Mouse (Mus musculus) CD4-positive helper T cell, adult 2 months (primary cell): ENCODE measurements around the gene Abcc2.

Experiments used
- DNase-seq: peaks from one replicate; pipeline ENCODE4 v3.0.0-alpha.2; 2012; ENCODE audit warnings: low read depth, missing footprints, low spot score

Abcc2 gene

DNA sequence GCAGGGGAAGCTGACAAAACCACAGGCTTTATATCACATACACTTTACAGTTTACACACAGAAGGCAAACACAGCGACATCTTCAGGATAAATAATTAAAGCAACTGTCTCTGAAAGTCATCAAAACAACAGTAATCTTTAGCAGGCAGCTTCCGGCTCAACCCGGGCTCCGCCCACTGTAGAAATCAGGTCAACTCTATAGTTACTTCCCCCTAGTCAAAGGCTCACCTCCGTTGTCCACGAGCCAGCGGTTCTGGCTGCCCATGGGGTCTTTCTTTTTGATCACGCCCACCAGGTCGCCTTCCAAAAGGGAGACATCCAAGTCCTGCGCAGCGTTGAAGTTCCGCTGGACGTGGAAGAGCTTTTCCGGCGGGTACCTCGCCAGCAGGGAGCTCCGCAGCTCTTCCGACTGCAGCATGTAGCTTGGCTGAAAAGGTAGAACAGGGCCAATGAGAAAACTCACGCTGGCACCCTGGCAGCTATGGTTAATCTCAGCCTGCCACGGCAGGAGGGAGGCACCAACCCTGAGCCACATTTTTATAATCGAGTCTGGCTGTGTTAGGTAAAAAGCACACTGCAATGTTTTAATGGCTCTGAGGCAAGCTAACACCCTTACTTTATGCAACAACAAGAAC is 70.1 kb downstream of the Abcc2 start:
- DNase-seq, result peak; percentile 78

DNA sequence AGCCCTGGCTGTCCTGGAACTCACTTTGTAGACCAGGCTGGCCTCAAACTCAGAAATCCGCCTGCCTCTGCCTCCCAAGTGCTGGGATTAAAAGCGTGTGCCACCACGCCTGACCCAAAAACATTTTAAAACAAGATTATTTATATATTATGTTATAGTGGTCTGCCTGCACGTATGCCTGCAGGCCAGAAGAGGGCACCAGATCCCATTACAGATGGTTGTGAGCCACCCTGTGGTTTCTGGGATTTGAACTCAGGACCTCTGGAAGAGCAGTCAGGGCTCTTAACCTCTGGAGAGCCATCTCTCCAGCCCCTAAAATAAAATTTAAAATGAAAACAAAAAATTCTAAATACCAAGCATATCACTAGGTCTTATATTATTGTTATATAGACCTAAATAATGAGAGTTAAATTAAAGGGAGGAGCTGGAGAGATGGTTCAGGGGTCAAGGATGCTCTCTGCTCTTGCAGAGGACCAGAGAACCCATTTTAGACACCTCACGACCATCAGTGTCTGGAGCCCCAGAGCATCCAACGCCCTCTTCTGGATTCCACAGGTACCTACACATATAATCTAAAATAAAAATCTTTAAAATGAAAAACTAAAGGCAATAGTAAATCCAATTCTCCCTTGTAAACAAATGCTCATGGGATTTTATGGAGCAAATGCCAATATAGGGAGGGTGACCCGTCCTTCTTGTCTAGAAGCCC is 71.0 kb downstream of the Abcc2 start:
- no peak for DNase-seq

DNA sequence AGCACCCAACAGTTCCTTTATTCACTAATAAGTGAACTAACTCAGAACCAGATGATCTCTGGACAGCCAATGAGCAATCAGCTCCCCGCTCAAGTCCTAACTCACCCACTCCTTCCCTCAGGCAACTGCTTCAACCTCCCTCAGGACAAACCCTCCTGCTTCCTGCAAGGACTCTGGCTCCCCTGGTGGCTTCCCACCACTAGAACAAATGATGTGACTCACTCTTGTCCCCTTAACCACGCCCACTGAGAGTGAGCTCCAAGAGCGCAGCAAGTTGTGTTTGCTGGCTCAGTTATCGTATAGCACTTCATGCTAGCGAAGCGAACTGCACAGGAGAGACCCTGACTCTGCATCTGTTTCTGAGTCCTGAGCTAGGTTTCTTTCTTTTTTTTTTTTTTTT is 75.4 kb downstream of the Abcc2 start:
- DNase-seq, result no peak

DNA sequence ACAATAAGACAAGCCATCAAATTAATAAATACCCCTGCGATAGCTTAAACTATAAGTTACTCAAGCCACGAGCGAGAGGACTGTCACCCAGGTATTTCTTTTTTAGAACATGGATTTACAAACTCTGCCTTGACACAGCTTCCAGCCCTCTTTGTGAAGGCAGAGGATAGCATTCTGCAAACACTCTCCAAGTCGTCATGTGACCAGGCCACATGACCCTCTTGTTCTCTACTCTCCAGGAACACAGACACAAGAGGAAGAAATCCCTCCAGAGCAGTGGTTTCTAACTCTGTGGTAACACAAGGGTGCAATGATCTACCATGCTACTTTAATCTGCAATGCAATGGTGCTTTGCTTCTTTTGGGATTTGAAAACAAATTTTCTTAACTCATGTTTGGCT is 88.4 kb downstream of the Abcc2 start:
- DNase-seq, result no peak

DNA sequence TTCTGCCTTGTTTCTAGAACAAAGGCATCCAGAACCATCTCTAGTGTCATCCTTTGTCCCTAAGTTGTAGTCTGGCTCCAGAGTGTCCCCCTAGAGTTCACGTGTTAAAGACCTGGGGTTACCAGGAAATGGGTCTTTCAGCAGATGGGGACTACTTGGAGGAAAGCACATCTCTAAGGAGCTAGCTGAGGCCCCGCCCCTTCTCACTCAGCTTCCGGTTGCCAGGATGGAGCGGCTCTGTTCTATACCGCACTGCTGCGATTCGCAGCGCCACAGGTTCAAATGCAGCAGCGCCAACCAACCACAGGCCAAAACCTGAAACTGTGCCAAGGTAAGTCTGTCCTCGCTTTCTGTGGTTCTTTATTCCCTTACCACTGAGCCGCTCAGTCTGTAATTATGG is 92.4 kb downstream of the Abcc2 start:
- DNase-seq, result no peak

DNA sequence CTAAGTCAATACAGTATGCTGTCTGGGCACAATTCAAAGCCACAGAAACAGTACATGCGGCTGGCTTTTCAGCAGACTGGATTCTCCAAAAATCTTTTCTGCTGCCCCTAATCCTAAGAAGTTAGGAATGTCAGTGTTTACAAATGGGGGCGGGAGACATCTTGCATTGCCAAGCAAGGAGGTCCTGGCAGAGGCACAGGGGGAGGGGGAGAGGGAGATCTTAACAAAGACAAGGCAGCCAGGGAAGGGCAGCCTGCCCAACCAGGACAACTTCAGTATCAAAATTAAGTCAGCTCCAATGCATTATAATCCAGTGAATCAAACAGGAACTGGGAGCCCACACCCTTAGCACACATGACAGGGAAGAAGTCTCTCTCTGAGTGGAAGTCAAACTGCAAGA is 94.0 kb downstream of the Abcc2 start:
- no peak for DNase-seq

DNA sequence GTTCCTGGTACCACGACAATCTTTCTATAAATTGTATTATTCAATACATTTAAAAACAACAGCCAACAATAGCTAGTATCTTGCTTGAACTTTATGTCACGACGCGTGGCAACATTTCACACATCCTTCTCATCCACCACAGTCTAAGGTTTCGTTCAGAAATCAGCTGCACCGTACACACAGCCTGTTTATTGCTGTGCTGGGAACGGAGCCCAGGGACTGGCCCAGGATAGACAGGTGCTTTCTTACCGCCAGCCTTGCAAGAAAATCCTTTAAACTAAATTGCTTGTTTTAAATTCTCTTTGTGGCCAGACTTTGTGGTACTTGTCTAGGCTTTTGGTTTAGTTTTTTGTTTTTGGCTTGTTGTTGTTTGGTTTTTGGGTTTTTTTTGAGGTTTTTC is 95.4 kb downstream of the Abcc2 start:
- DNase-seq, result no peak

DNA sequence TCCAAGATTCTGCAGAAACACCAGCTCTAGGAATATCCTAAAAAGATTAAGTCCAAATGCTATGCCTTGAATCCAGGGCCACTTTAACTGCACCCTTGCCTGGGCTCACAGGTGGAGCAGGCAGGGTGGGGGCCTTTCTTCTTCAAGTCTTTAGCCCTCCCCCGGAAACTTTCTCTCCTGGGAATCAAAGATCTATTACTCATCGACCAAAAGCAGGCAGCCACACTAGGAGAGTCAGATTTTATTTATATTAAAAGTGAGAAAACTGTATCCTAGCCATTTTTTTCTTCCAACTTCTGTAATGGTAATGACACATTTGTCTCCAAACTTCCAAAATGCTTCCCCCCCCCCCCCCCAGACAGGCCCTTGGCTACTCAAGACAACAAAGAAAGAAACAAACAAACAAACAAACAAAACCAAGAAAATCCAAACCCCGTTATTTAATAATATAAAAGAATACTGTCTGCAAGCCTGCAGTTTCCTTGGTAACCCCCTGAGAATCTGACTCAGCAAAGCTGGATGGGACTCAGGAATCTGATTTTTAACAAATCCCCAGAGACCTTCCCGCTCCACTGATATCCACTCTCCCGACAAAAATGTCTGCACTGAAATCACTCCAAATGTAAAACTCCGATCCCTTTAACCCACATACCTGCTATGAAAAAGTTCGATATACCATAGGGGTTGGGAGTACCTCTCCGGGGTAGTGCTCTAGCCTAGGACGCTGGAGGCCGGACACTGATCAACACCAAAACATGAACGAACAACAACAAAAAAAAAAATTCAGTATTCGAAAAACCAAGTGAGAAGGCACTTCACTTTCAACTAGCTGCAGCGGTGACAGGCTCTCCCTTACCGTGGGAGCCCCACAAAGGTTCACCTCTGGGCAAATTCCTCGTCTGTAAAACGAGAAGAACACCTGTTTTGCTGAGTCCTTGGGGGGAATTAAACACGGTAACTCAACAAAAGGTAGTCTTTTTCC is 96.4 kb downstream of the Abcc2 start:
- no peak for DNase-seq

DNA sequence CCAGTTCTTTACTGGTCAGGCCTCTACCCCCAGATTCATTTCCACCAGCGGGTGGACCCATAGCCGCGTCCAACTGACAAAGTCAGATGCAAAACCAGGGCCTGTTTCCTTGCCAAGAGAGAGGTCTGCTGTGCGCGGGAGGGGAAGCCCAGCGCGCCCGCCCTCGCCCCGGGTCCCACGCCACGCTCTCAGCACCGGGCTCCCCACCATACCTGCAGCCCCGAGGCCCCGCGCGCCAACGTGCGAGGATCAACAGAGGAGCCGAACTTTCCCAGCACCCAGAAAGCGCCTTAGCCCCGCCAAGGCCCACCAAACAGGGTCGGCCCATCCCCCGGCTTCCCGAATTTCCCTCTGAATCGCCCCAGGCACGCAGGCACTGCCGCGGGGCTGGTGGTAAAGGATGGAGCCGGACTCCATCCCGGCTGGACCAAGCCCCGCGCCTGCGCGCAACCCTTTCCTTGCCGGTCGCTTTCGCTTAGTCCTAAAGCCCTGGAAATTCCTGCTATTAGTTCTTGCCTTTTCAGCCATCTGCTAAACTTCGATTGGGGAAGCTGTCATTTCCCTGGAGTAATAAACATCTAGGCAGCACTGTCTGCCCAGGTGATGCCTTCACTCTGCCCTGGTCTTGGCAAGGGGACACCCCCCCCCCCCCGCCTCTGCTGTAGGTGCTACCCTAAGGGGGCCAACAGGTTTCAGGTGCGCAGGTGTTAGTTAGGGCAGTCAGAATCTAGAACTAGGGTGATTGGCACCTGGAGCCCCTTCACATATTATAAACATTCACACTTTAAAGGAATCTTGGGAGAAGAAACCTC is 97.6 kb downstream of the Abcc2 start:
- no peak for DNase-seq

DNA sequence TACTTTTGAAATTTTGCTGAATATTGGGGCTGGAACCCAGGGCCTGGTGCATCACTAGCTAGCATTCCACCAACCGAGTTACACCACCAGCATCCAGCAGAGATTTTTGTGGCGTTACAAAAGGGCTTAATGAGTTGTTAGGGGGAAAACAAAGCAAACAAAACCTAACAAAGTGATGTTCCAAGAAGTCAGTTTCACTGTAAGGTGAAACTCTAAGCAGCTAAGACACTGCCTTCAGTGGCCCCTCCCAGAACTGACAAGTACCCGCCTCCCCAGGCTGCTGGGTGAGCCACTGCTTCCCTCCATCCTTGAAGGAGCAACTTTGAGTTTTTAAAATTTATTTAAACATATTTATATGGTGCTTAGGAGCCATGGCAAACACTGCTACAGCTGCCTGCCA is 98.4 kb downstream of the Abcc2 start:
- DNase-seq, result no peak

DNA sequence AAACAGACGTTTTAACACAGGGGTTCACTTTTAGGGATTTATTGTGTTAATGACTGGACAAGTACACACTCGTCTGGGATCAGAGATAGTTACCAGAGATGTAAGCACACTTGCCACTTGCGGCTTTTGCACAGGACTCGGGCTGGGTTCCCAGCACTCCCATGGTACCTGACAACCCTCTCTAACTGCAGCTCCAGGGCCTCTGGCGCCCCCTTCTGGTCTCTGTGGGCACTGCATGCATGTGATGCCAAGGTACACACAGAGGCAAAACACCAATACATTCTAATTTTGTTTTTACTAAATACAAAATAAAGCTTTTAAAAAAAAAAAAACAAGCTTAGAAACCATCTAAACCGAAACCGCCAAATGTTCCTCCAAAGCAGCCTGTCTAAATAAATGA is 99.6 kb downstream of the Abcc2 start:
- no peak for DNase-seq

DNA sequence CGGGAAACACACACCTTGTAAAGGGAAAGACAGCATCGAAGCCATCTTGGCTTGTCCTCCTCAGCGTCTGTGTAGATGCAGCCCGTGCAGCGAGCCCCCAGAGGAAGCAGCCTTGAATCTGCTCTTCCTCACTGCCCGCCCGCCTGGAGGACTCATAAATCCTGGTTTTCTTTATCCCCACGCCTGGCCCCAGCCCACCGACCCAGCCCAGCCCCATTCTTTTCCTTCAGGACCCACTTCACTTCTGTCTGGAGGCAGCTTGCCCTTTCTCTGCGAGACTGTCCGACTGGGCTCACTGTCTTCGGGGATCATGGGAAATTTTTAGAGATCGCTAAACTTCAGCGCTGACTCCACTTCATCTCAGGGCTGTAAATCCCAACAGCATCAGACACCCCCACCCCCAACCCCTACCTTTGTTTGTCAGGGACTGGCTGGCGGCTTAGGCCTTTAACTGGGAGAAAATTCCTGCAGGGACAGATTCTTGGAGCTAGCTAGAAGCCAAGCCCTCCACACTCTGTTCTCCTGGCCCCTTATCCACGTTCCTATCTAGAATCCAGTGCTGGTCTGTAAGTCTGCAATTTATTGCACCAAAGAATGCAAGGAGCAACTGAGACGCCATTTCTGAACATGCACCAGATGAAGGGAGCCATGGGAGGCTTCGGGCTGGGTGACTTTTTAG is 101.0 kb downstream of the Abcc2 start:
- DNase-seq, result no peak

DNA sequence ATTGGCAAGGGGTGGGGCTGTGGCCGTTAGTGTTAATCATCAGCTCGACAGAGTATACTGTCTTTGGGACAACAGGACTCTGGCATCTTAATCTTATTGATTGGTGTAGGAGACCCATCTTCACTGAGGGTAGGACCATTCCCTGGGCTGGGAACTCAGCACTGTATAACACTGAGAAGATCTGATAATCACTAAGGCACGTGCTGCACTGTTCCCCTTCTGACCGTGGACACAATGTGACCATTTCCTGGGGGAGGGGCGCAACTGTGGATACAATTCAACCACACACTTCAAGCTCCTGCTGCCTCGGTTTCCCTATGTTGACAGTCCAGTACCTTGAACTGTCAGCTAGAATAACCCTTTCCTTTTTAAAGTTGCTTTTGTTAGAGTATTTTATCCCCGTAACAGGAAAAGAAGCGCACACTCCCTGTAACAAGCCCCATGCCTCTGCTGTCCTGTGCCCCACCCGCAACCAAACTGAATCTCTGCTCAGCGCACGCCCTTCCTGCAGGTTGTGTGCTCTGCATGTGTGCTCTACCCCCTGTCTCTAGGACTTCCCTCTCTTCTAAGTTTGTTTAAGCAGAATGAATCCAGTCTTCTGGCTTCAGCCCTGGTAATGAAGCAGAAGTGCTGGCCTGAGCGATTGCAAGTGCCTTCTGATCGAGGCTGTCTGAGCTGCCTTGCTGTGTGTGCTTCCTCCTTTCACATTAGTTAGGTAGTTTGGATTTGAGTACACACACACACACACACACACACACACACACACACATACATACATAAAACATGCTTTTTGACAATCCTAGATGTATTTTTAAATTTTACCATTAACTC is 102.9 kb downstream of the Abcc2 start:
- no peak for DNase-seq

DNA sequence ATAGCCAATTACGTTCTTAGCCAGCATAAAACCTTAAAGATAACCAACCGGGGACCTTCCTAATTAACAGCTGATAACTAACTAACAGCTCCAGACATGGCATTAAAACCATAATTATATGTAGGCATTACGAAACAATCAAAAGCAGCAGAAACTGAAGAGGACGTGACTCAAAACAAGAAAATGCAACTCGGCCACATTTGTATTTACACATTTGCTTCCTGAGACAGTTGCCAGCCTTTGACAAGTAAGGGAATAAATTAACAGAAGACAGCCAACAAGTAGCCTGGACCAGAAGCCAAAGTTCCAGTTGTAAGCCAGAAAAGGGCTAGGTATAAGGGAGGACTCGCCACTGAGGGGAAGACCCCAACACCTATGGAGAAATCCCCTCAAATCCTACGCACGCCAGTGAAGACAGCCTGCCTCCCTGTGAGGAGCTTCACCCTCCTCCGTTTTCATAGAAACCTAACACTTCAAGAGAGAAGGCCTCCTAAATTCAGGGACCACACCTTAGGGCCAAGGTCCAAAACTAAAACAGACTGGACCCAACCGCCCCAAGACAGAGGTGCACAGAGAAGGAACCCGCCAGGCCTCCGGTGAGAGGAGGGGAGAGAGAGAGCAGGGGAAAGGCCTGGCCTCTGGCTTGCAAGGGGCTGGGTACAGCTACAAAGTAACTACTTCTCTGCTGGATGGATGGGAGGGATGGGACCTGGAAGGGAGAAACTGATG is 104.5 kb downstream of the Abcc2 start:
- DNase-seq, result no peak

DNA sequence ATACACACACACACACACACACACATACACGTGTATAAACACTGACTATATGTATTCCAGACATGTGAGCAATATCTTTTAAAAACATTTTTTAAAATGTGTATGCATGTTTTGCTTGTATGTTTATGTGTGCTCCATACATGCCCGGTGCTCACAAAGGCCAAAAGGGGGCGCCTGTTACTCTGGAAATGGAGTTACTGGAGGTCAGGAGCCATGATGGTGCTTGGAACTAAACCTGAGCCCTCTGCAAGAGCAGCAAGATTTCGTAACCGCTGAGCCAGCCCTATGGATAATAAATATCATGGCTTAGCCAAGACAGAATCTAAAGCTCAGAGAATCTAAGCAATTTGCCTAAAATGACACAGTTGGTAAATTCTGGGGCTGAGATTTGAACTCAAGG is 105.2 kb downstream of the Abcc2 start:
- no peak for DNase-seq

DNA sequence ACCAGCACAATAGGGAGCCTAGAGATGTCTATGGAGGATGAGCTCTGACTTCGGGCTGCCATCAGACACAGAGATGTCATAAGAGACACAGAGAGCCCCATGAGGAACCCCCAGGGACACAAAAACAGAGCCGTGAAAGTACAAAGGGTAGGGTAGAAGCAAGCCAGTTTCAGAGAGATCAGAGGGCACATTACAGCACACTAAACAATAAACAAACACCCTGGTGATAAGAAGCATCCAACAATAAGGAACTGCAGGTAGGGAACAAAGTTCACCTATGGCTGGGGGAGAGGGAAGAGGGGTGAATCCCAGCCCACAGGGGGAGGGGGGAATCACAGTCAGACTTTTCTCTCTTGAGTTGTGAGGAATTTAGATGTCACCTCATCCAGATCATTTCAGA is 105.7 kb downstream of the Abcc2 start:
- no peak for DNase-seq
